Mouse (Mus musculus) forebrain, embryonic 14.5 days (tissue): Measurements from ENCODE around the gene Gbf1. TPM values are rescaled to one million over a fixed set of nuclear protein-coding genes. Genes with fewer than 3 reads are reported as not detected.
A peak's percentile ranks its signal among the peaks of the same experiment; 100 is the strongest.

Experiments
- ATAC-seq: fragments of 200-750 bp; cut with Nextera tagmentation; 2 replicates; pipeline ENCODE4 v1.8.0; 2017; ENCODE audit warnings: mild to moderate bottlenecking, moderate library complexity
- DNase-seq: peaks from one replicate; pipeline ENCODE4 v3.0.0-alpha.2; 2015; ENCODE audit warnings: low spot score
- H3K27ac ChIP-seq: fragments of 300-500 bp; sonication (generic); 2 replicates; pipeline ENCODE4 v1.5.1; 2014; ENCODE audit warnings: low read depth, mild to moderate bottlenecking, control low read depth, low read length, moderate library complexity
- H3K27me3 ChIP-seq: fragments of 300-500 bp; sonication (generic); replicated peaks from 2 replicates; pipeline ENCODE4 v1.6.1; 2014; ENCODE audit warnings: low read length, control low read depth, mixed read lengths; ENCODE audit not compliant: control insufficient read depth, insufficient read depth
- H3K36me3 ChIP-seq: fragments of 300-500 bp; sonication (generic); 2 replicates; pipeline ENCODE4 v1.6.1; 2014; ENCODE audit warnings: low read length, control low read depth; ENCODE audit not compliant: control insufficient read depth, insufficient read depth
- H3K4me1 ChIP-seq: fragments of 300-500 bp; sonication (generic); 2 replicates; pipeline ENCODE4 v1.6.1; 2014; ENCODE audit warnings: antibody characterized with exemption, low read length, control low read depth; ENCODE audit not compliant: control insufficient read depth, insufficient read depth
- H3K4me2 ChIP-seq: fragments of 300-500 bp; sonication (generic); 2 replicates; pipeline ENCODE4 v1.6.1; 2014; ENCODE audit warnings: mild to moderate bottlenecking, control low read depth, low read length
- H3K4me3 ChIP-seq: fragments of 300-500 bp; sonication (generic); 2 replicates; pipeline ENCODE4 v1.5.1; 2014; ENCODE audit warnings: low read depth, low read length, control low read depth
- H3K9ac ChIP-seq: fragments of 300-500 bp; sonication (generic); 2 replicates; pipeline ENCODE4 v1.6.1; 2014; ENCODE audit warnings: mild to moderate bottlenecking, low read length, control low read depth, moderate library complexity
- H3K9me3 ChIP-seq: fragments of 300-500 bp; sonication (generic); replicated peaks from 2 replicates; pipeline ENCODE4 v1.6.1; 2016; ENCODE audit warnings: low read length, control low read depth, mixed read lengths; ENCODE audit not compliant: control insufficient read depth
- WGBS: fragments of 180-500 bp; shearing (Covaris S2); extraction: QIAGEN DNeasy Blood & Tissue Kit; methylation state at CpG from one replicate; pipeline ENCODE4 v1.1.7; 2014; 5-methylcytosine and 5-hydroxymethylcytosine counted together
- polyA plus RNA-seq: library from polyadenylated mRNA; unstranded; fragments of >200 nt; fragmentation: Nextera tagmentation; extraction: Ambion mirVana; gene quantifications from 2 replicates; pipeline ENCODE4 v1.2.1, GENCODE M21; 2014

Gene Gbf1
- polyA plus RNA-seq, 1 experiment from 2014 or later, result 36.3 TPM

DNA sequence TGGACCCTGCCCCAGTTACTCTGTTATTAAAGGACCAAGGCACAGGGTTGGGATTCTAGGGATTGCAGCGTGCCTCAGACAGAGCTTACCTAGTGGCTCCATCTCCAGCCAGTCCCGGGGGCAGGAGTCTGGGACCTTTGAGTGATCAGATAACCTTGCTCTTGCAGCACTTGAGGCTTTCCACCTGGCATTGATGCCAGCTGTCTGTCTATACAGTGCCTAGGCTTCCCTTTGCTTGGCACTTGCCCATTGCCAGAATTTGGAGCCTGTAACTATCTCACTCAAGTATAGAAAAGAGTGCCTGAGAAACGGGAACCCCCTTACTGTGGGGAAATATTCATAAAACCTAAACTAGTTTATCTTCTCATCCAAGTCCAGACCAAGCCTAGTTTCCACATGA lies 134.6 kb downstream of the Gbf1 start:
- no peak for DNase-seq
- no peak overlapping the region for H3K9ac ChIP-seq
- no peaks in the 10 kb centered on the region for H3K4me1 ChIP-seq
- no peak overlapping the region for H3K4me2 ChIP-seq
- H3K9me3 ChIP-seq, result no peaks in the 10 kb centered on the region
- WGBS, result 94% methylated on average over 3 of the region's 3 CpGs
- ATAC-seq, result no peak
- no peak overlapping the region for H3K27ac ChIP-seq
- H3K4me3 ChIP-seq, result no peak overlapping the region
- peaks cover 49% of the 10 kb centered on the region for H3K36me3 ChIP-seq
- no peaks in the 10 kb centered on the region for H3K27me3 ChIP-seq

DNA sequence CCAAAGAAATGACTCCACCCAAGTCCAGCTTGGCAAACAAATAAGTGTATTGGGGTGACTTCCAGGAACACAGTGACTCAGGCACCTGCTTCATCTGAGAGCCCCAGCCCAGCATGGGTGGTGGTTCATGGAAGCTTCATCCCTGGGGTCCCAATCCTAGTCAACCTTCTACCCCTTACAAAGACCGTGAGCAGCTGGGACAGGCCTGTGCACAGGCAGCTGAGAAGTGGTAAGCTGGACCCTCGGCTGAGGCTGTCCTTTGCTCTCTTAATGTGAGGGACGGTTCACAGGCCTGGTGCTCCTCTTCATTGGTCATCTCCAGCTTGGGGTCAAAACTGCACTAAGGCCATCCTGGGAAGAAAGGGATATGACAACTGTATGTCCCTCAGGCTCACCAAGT lies 135.3 kb downstream of the Gbf1 start:
- ATAC-seq (no peak), DNase-seq (no peak)
- Histone ChIP-seq H3K4me2 (no peak overlapping the region), H3K27ac (no peak overlapping the region), H3K4me3 (no peak overlapping the region), H3K9me3 (no peaks in the 10 kb centered on the region), H3K9ac (no peak overlapping the region), H3K27me3 (no peaks in the 10 kb centered on the region), H3K36me3 (peaks cover 43% of the 10 kb centered on the region), H3K4me1 (no peaks in the 10 kb centered on the region)
- WGBS, result 87% methylated on average over 3 of the region's 3 CpGs

DNA sequence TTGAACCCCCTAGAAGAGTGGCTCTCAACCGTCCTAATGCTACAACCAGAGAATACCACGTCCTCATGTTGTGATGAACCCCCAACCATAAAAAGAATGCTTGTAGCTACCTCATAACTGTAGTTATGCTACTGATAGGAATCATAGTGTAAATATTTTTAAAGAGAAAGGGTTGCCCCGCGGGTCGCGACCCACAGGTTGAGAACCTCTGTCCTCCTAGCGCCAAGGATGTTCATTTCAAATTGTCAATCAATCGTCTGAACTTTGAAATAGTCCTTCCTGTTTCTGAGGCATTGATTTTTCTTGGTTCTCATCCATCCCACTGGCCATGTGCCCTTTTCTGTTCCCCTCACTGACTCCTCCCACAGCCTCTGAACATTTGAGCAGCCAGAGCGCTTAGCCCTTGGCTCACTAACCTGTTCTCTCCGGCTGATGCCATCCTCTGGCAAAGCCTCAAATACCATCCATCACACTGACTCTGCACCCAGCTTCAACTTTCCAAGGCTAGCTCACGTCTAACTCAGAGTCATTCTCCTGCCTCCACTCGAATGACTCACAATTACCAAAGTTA lies 138.3 kb downstream of the Gbf1 start:
- ATAC-seq, result no peak
- Histone ChIP-seq H3K9me3 (no peaks in the 10 kb centered on the region), H3K4me3 (no peak overlapping the region), H3K4me2 (no peak overlapping the region), H3K9ac (no peak overlapping the region), H3K36me3 (peaks cover 13% of the 10 kb centered on the region), H3K27me3 (no peaks in the 10 kb centered on the region), H3K4me1 (no peaks in the 10 kb centered on the region), H3K27ac (no peak overlapping the region)
- 75% methylated on average over 12 of the region's 12 CpGs for WGBS
- DNase-seq, result no peak

DNA sequence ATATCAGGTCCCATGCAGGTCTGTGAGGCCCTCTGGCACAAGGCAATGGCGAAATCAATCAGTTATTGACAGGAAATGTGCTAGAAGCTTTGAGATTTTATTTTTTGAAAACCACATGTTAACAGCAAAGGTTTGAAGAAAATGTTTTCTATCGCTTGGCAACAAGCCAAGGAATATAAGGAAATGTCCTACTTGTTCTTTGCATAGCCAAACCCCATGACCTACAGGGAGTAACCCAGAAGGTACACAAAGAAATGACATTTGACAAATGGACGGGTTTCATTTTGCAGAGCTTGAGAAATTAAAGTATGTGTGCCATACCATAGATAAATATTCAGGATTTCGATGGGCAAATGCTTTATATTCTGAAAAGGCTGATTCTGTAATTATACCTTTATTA lies 144.6 kb downstream of the Gbf1 start:
- Histone ChIP-seq H3K27me3 (no peaks in the 10 kb centered on the region), H3K4me2 (no peak overlapping the region), H3K9me3 (no peaks in the 10 kb centered on the region), H3K4me1 (no peaks in the 10 kb centered on the region), H3K36me3 (no peaks in the 10 kb centered on the region), H3K27ac (no peak overlapping the region), H3K9ac (no peak overlapping the region), H3K4me3 (no peak overlapping the region)
- ATAC-seq (no peak), DNase-seq (no peak)
- 70% methylated on average over 4 of the region's 4 CpGs for WGBS

DNA sequence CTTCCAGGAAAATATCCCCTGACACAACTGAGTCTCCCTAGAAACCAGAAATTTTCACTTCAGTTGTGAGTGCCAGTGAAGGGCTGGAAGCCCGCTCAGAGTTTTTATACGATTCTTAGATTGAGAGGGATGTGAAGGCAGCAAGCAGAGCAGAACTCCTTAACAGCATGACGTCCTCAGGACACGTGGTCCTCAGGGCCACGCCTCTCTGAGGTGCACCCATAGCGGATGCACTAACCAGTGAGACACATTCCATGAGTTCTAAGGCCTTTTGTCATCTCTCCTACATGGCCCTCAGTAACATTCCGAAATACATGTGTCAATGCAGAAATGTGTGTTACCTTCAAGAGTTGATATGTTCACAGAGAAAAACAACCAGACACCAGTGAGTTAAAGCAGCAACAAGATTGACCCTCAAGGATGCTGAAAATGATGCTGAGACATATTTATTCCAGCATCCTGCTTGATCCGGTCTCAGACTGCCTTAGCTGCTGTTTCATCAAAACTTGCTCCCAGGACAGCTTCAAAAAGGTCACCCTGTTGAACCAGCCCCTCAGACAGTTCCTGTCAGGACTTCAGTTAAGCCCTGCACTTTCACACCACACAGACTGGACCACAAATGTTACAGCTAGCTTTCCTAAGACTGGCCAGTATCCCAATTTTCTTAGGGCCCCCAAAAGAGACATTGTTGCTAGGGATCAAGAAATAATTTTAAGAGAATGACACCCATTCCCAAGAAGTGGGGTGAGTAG lies 148.2 kb downstream of the Gbf1 start:
- H3K4me1 ChIP-seq, result peaks cover 8% of the 10 kb centered on the region
- ATAC-seq (no peak), DNase-seq (no peak)
- 39% methylated on average over 8 of the region's 8 CpGs for WGBS
- no peaks in the 10 kb centered on the region for H3K9me3 ChIP-seq
- H3K4me2 ChIP-seq, result no peak overlapping the region
- H3K36me3 ChIP-seq, result no peaks in the 10 kb centered on the region
- no peak overlapping the region for H3K9ac ChIP-seq
- peaks cover 7% of the 10 kb centered on the region; the same call in 1 of the 2 replicates for H3K27me3 ChIP-seq
- no peak overlapping the region for H3K4me3 ChIP-seq
- no peak overlapping the region for H3K27ac ChIP-seq

DNA sequence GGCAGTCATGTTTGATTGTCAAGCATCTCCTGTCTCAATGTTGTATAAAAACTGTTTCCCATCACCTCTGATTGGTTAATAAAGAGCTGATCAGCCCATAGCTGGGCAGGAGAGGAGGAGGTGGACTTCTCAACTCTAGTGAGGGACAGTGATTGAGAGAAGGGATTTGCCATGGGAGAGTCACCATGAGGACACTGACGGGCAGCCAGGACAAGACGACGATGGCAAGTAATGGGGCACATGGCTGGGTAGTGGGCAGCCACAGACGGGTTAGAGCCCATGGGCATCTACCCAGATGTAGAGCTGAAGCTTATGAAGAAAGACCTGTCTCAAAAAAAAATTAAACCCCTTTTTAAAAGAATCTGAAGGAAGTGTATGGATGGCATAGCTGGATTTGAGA lies 150.2 kb downstream of the Gbf1 start:
- Histone ChIP-seq H3K4me2 (no peak overlapping the region), H3K9me3 (no peaks in the 10 kb centered on the region), H3K27ac (no peak overlapping the region), H3K9ac (no peak overlapping the region), H3K36me3 (no peaks in the 10 kb centered on the region), H3K27me3 (peaks cover 7% of the 10 kb centered on the region), H3K4me1 (peaks cover 8% of the 10 kb centered on the region), H3K4me3 (no peak overlapping the region)
- 92% methylated on average over 4 of the region's 4 CpGs for WGBS
- no peak for DNase-seq
- ATAC-seq, result no peak

DNA sequence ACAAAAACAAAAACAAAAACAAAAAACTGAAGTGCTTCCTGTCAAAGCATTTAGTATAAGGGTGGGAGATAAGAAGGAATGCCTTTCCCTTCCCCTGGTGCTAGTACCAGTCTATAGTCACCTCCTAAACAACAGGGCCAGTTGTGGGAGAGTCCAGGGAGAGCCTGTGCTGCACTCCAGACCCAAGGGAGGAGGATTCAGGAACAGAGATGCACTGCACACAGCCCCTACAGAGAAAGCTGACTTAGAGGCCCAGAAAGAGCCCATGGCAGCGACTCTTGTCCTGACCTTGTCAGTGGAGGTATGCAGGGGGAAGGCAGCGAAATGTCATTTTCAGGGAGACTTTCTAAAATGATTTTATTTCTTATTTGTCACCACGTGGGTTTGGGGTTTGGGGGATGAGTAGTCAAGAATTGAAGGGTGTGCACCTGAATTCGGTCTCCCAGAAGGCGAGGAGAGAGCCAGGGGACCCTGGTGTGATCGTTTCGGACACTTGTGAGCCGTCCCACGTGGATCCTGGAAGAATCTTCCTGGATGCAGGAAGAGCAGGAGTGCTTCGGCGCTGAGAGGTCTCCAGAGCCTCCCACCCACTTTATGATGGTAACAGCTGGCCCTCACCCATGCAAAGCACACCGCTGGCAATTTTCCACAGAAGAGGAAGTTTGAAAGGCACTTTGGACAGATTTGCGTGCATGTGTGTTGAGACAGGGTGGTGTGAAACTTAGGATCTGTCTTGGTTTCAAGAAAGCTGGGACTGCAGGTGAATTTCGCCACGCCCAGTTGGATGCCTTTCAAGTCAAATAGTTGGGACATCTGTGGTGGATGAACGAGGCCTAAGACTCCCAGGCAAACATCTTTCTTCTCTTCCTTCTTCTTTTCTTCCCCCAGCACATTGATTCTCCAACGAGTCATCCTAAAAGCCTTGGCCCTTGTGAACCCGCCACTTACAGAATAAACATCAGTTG lies 151.2 kb downstream of the Gbf1 start:
- DNase-seq, result no peak

DNA sequence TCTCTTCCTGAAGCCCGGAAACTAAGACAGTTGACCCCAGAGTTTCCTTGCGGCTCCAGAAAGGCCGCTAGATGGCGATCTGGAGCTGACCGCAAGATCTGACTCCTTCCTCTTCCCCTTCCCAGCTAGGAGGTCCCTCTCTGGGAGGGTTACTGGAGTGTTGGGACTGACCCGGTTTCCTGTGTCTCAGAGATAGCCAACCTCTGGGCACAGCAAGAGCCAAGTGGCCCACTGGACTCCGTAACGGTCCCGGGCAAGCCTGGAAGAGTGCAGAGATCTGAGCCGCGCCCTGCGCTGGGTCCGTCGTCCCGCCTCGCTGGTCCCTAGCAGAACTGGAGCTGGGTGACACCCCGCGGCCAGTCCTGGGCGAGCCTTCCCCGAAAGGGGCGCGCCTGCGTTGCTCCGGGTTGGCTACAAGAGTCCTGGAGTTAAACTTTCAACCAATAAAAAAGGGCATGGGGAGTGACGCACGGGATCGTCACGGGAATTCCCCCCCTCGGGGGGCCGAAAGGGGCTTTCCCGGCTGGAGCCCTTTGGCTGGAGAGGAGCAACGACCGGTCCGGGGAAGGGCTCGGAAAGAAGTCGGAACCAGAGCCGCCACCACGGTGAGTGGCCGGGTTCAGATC lies 152.0 kb downstream of the Gbf1 start, which contains the start of gene Nfkb2:
Nfkb2 (plus strand) TSS at position 105 of the 626 bp plus-strand sequence.
- Histone ChIP-seq H3K27me3 (peaks cover 11% of the 10 kb centered on the region), H3K4me3 (peak within 1 kb of the TSS; percentile 48), H3K36me3 (no peaks in the 10 kb centered on the region), H3K27ac (no peak within 1 kb of the TSS), H3K9me3 (no peaks in the 10 kb centered on the region), H3K9ac (peak within 1 kb of the TSS; percentile 60), H3K4me2 (peak within 1 kb of the TSS; percentile 83), H3K4me1 (peaks cover 8% of the 10 kb centered on the region)
- under 1% methylated on average over 39 of the region's 39 CpGs for WGBS
- ATAC-seq (peak; percentile 69), DNase-seq (peak; percentile 83)

More for the DNA sequence above, 151.2 kb downstream of the Gbf1 start:
- H3K4me2 ChIP-seq, result peak overlapping the region; percentile 83
- ATAC-seq, result no peak
- peaks cover 10% of the 10 kb centered on the region for H3K27me3 ChIP-seq
- H3K36me3 ChIP-seq, result no peaks in the 10 kb centered on the region
- WGBS, result 56% methylated on average over 18 of the region's 18 CpGs
- H3K27ac ChIP-seq, result no peak overlapping the region
- H3K4me3 ChIP-seq, result peak overlapping the region; percentile 48
- peaks cover 8% of the 10 kb centered on the region for H3K4me1 ChIP-seq
- H3K9me3 ChIP-seq, result no peaks in the 10 kb centered on the region
- H3K9ac ChIP-seq, result no peak overlapping the region
